Mouse (Mus musculus): ENCODE measurements around the gene Depdc7. TPM values are rescaled to one million over a fixed set of nuclear protein-coding genes. Genes with fewer than 3 reads are reported as not detected.
A peak's percentile ranks its signal among the peaks of the same experiment; 100 is the strongest.

Depdc7 gene
- polyA plus RNA-seq, 1 experiment from 2014 or later: 1.5 TPM

DNA sequence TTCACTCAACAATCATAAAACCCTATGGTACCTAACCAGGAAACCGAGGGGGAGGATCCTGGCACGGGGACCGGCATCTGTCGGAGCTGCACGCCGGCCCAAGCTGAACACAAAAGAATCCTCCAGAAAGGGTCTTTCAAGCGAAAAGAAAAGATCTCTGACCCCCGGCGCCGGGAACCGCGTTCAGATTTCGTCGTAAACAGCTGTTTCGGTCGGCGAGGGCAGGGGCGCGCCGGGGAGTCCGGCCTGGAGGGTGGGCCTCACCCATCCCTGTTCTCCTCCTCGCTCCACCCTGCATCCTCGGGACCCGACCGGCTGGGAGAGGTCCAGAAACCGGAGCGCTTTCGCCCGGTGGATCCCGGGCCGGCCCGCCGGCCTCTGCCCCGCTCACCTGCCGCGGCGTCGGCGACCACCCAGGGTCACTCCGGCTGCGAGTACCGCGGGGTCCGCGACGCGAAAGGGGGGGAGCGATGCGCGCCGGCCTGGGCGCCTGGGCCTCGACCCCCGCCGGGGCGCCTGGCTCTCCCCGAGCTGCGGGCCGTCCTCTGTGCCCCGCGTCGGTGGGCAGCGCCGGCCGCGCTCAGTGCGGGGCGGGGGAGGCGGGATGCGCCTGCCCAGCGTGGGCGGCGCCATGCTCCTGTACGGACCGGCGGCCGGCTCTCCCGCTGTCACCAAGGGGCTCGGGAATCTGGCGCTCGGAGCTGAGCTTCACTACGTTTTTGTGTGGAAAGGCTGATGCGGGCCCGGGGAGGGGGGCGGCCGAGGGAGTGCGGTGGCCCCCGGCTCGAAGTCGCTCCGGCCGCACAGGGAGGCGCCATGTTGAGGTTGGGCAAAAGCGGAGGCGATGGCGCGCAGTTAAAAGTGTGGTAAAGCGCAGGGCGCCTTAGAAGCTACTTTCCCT, 30.8 kb downstream of the Depdc7 start, which contains the start of gene Tcp11l1:
Gene Tcp11l1, minus strand, starts transcription at position 585 of the 901 bp plus-strand sequence.
- WGBS: under 1% methylated on average over 84 of the region's 99 CpGs
- Histone ChIP-seq H3K4me3 (peak within 1 kb of the TSS; percentile 71), H3K36me3 (no peaks in the 10 kb centered on the region; the same call in 1 of the 2 replicates), H3K27ac (peak within 1 kb of the TSS; percentile 93), H3K4me1 (replicated peaks) (peaks cover 23% of the 10 kb centered on the region), H3K9me3 (no peaks in the 10 kb centered on the region), H3K9ac (peak within 1 kb of the TSS; percentile 87), H3K4me2 (peak within 1 kb of the TSS; percentile 69), H3K27me3 (0 out of 2 replicates have a peak, but pooled peaks cover 3% of the 10 kb centered on the region)
- ATAC-seq (ENCODE audit: low FRiP score): peak; percentile 96

DNA sequence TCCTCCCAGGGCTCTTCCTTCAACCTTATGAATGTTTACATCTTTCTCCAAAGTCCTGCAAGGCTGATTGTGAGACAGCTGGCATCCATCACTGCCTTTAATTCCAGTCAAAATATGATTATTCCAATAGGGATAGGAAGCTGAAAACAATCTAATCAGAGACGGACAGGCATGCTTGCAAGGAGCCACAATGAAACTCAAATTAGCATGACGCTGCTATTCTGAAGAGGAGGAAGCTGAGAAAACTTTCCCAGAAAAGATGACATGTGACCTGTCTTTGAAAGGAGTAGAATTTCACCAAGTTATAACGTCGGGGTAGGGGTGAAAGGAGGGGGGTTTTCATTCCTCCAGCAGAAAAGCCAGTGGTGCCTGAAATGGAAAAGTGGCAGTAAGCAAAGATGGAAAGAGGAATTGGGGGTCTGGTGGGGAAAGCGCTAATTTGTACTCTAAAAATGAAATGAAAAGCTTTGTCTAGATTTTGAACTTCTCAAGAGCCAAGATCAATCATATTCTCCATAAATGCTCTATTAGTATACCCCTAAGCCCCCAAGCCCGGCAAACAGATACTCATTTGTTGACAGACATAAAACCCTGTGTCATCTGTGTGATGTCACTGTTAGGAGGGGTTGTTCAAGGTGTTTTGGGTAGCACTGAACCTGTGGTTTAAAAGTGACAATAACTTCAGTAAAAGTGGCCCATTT, 31.9 kb downstream of the Depdc7 start:
- Histone ChIP-seq H3K4me1 (replicated peaks) (peaks cover 23% of the 10 kb centered on the region), H3K4me3 (peak overlapping the region; percentile 71), H3K27me3 (0 out of 2 replicates have a peak, but pooled peaks cover 3% of the 10 kb centered on the region), H3K27ac (peak overlapping the region; percentile 93; the same call in 1 of the 2 replicates), H3K4me2 (peak overlapping the region; percentile 69), H3K9ac (peak overlapping the region; percentile 87), H3K36me3 (peaks cover 4% of the 10 kb centered on the region), H3K9me3 (no peaks in the 10 kb centered on the region)
- WGBS: 12% methylated on average over 6 of the region's 6 CpGs
- ATAC-seq (ENCODE audit: low FRiP score): 0 out of 2 replicates have a peak, but pooled peaks have one; percentile 0

DNA sequence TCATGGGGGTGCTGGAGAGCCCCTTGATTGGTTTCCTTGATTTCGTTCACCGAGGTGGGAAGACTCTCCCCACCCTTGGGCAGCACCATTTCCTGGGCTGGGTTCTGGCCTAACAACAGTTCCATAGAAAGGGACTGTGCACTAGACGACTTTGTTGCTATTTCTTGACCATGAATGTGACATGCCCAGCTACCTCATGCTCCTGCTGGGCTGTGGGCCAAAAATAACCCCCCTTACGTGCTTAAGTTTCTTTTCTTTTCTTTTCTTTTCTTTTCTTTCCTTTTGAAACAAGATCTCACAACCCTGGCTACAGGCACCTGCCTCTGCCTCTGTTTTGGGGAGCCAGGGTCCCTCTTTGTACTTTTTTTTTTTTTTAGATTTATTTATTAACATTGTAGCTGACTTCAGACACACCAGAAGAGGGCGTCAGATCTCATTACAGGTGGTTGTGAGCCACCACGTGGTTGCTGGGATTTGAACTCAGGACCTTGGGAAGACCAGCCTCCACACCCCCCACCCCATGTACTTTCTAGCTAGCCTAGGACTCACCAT, 32.8 kb downstream of the Depdc7 start:
- 70% methylated on average over 6 of the region's 6 CpGs for WGBS
- ATAC-seq (ENCODE audit: low FRiP score): no peak
- 0 out of 2 replicates have a peak overlapping the region, but pooled peaks have one; percentile 69 for H3K4me2 ChIP-seq

GRCm38 (mm10) chr2:104704355-104704754, 38.3 kb downstream of the Depdc7 start:
- Histone ChIP-seq H3K4me1 (replicated peaks) (no peaks in the 10 kb centered on the region), H3K4me3 (no peak overlapping the region), H3K27ac (no peak overlapping the region), H3K27me3 (no peaks in the 10 kb centered on the region), H3K9me3 (no peaks in the 10 kb centered on the region), H3K4me2 (no peak overlapping the region), H3K9ac (no peak overlapping the region), H3K36me3 (peaks cover 27% of the 10 kb centered on the region)
- ATAC-seq (ENCODE audit: low FRiP score): no peak
- WGBS: 79% methylated on average over 3 of the region's 3 CpGs

More for the DNA sequence above, 32.8 kb downstream of the Depdc7 start:
- Histone ChIP-seq H3K36me3 (peaks cover 12% of the 10 kb centered on the region), H3K27me3 (0 out of 2 replicates have a peak, but pooled peaks cover 3% of the 10 kb centered on the region), H3K9me3 (no peaks in the 10 kb centered on the region), H3K4me1 (replicated peaks) (peaks cover 23% of the 10 kb centered on the region), H3K9ac (no peak overlapping the region), H3K4me3 (no peak overlapping the region), H3K27ac (no peak overlapping the region)

GRCm38 (mm10) chr2:104703158-104703557, 39.5 kb downstream of the Depdc7 start:
- H3K27me3 ChIP-seq: no peaks in the 10 kb centered on the region
- no peaks in the 10 kb centered on the region for H3K4me1 ChIP-seq (replicated peaks)
- H3K9me3 ChIP-seq: no peaks in the 10 kb centered on the region
- ATAC-seq (ENCODE audit: low FRiP score): no peak
- WGBS: 72% methylated on average over 3 of the region's 3 CpGs
- no peak overlapping the region for H3K27ac ChIP-seq
- H3K9ac ChIP-seq: no peak overlapping the region
- H3K36me3 ChIP-seq: peaks cover 37% of the 10 kb centered on the region
- H3K4me2 ChIP-seq: no peak overlapping the region
- no peak overlapping the region for H3K4me3 ChIP-seq

DNA sequence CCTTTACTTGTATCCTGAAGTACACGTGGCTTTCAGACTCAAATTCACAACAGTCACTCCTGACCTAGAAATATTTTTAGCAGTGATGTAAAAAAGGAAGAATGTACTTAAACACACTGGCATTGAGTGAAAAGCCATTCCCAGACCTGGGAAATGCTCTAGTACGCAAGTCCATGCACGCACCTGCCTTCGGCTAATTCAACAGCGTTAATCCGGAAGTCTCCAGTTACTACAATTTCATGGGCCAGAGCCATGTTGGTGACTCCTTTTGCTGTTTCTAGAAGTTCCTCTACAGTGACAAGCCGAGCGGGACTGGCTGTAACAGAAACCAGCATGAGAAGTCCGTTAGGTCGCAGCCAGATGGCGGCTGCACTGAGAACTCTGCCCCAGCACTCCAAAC, 43.0 kb downstream of the Depdc7 start:
- peaks cover 32% of the 10 kb centered on the region for H3K36me3 ChIP-seq
- H3K9me3 ChIP-seq: no peaks in the 10 kb centered on the region
- no peak overlapping the region for H3K27ac ChIP-seq
- H3K4me3 ChIP-seq: no peak overlapping the region
- H3K27me3 ChIP-seq: no peaks in the 10 kb centered on the region
- ATAC-seq (ENCODE audit: low FRiP score): no peak
- WGBS: 89% methylated on average over 11 of the region's 11 CpGs
- no peak overlapping the region for H3K9ac ChIP-seq
- H3K4me2 ChIP-seq: no peak overlapping the region
- H3K4me1 ChIP-seq (replicated peaks): no peaks in the 10 kb centered on the region

DNA sequence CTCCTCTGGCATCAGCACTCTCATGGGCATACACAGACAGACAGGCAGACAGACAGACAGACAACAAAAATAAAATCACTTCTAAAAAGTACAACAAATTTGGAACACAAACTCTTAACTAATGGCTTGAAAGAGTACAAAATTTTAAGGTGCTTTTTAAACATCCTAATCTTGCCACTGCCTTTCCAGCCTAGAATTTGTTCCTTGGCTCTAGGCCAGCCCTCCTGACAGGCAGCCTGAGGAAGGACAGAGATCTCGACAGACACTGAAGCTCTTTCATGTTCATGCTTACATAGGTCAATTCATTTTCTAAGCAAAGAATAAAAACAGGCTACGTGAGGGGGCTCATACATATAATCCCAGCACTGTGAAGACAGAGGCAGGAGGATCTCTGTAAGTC, 50.1 kb downstream of the Depdc7 start:
- H3K27me3 ChIP-seq: no peaks in the 10 kb centered on the region
- WGBS: 68% methylated on average over 2 of the region's 2 CpGs
- no peaks in the 10 kb centered on the region for H3K9me3 ChIP-seq
- no peak overlapping the region for H3K4me2 ChIP-seq
- no peak overlapping the region for H3K9ac ChIP-seq
- H3K27ac ChIP-seq: no peak overlapping the region
- no peaks in the 10 kb centered on the region for H3K4me1 ChIP-seq (replicated peaks)
- H3K4me3 ChIP-seq: no peak overlapping the region
- H3K36me3 ChIP-seq: peaks cover 9% of the 10 kb centered on the region
- ATAC-seq (ENCODE audit: low FRiP score): no peak

GRCm38 (mm10) chr2:104690720-104691119, 52.0 kb downstream of the Depdc7 start:
- Histone ChIP-seq H3K4me3 (no peak overlapping the region), H3K9ac (no peak overlapping the region), H3K36me3 (peaks cover 9% of the 10 kb centered on the region), H3K9me3 (no peaks in the 10 kb centered on the region), H3K27ac (no peak overlapping the region), H3K4me2 (no peak overlapping the region), H3K27me3 (no peaks in the 10 kb centered on the region), H3K4me1 (replicated peaks) (no peaks in the 10 kb centered on the region)
- no peak for ATAC-seq (ENCODE audit: low FRiP score)
- 85% methylated on average over 4 of the region's 4 CpGs for WGBS

- Histone ChIP-seq H3K27me3 (no peaks in the 10 kb centered on the region), H3K4me3 (no peak overlapping the region), H3K4me2 (no peak overlapping the region), H3K27ac (no peak overlapping the region), H3K9me3 (no peaks in the 10 kb centered on the region), H3K4me1 (replicated peaks) (peaks cover 2% of the 10 kb centered on the region; the same call in 1 of the 2 replicates), H3K9ac (no peak overlapping the region), H3K36me3 (peaks cover 22% of the 10 kb centered on the region)
- 77% methylated on average over 8 of the region's 8 CpGs for WGBS
- no peak for ATAC-seq (ENCODE audit: low FRiP score)
Measured at GRCm38 (mm10) chr2:104688724-104689123, 54.0 kb downstream of the Depdc7 start.

- no peaks in the 10 kb centered on the region for H3K27me3 ChIP-seq
- H3K4me1 ChIP-seq (replicated peaks): peaks cover 2% of the 10 kb centered on the region; the same call in 1 of the 2 replicates
- no peak for ATAC-seq (ENCODE audit: low FRiP score)
- no peak overlapping the region for H3K4me2 ChIP-seq
- H3K4me3 ChIP-seq: no peak overlapping the region
- no peak overlapping the region for H3K27ac ChIP-seq
- no peaks in the 10 kb centered on the region for H3K9me3 ChIP-seq
- 95% methylated on average over 3 of the region's 3 CpGs for WGBS
- peaks cover 26% of the 10 kb centered on the region for H3K36me3 ChIP-seq
- H3K9ac ChIP-seq: no peak overlapping the region
Measured at GRCm38 (mm10) chr2:104688321-104688720, 54.4 kb downstream of the Depdc7 start.

GRCm38 (mm10) chr2:104687261-104687660, 55.4 kb downstream of the Depdc7 start:
- 77% methylated on average over 3 of the region's 3 CpGs for WGBS
- Histone ChIP-seq H3K4me3 (no peak overlapping the region), H3K36me3 (peaks cover 37% of the 10 kb centered on the region), H3K27ac (no peak overlapping the region), H3K4me2 (no peak overlapping the region), H3K9me3 (no peaks in the 10 kb centered on the region), H3K27me3 (no peaks in the 10 kb centered on the region), H3K9ac (no peak overlapping the region), H3K4me1 (replicated peaks) (peaks cover 2% of the 10 kb centered on the region; the same call in 1 of the 2 replicates)
- no peak for ATAC-seq (ENCODE audit: low FRiP score)

- no peak overlapping the region for H3K4me3 ChIP-seq
- H3K4me1 ChIP-seq (replicated peaks): peaks cover 2% of the 10 kb centered on the region; the same call in 1 of the 2 replicates
- H3K9me3 ChIP-seq: no peaks in the 10 kb centered on the region
- peak; percentile 92 for ATAC-seq (ENCODE audit: low FRiP score)
- H3K27ac ChIP-seq: no peak overlapping the region
- no peaks in the 10 kb centered on the region for H3K27me3 ChIP-seq
- 8% methylated on average over 13 of the region's 13 CpGs for WGBS
- H3K4me2 ChIP-seq: no peak overlapping the region
- H3K9ac ChIP-seq: no peak overlapping the region
- peaks cover 55% of the 10 kb centered on the region for H3K36me3 ChIP-seq
Measured at GRCm38 (mm10) chr2:104685418-104685817, 57.3 kb downstream of the Depdc7 start.

Measured in hindbrain, embryonic 13.5 days (tissue).